Mouse (Mus musculus): ENCODE results near the gene Tpi1.
A peak's percentile ranks its signal among the peaks of the same experiment; 100 is the strongest.
"Not testable (repeated sequence)": the region's sequence is repeated elsewhere in the genome, so short reads cannot be mapped to it uniquely, and the experiment has no call there.

The Tpi1 gene

DNA sequence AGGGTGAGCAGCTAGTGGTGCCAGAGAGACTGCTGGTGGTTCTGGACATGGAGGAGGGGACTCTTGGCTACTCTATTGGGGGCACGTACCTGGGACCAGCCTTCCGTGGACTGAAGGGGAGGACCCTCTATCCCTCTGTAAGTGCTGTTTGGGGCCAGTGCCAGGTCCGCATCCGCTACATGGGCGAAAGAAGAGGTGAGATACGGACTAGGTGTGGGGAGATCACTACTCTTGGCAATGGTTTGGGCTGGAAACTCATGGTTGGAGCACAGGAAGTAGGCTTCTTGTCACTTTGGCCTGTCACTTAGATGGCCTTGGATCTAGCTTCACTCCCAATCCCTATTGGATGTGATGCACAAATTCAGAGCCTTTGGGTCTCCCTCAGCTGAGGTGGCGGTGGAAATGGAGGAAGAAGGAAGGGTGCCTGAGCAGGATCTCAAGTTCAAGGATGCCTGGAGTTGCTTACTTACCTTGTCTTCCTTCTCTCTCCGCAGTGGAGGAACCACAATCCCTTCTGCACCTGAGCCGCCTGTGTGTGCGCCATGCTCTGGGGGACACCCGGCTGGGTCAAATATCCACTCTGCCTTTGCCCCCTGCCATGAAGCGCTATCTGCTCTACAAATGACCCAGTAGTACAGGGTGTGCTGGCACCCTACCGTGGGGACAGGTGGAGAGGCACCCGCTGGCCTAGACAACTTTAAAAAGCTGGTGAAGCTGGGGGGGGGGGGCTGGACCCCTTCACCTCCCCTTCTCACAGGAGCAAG lies 4.1 kb downstream of the Tpi1 start:
- DNase-seq (ENCODE audit: extremely low spot score, low spot score) = no peak

DNA sequence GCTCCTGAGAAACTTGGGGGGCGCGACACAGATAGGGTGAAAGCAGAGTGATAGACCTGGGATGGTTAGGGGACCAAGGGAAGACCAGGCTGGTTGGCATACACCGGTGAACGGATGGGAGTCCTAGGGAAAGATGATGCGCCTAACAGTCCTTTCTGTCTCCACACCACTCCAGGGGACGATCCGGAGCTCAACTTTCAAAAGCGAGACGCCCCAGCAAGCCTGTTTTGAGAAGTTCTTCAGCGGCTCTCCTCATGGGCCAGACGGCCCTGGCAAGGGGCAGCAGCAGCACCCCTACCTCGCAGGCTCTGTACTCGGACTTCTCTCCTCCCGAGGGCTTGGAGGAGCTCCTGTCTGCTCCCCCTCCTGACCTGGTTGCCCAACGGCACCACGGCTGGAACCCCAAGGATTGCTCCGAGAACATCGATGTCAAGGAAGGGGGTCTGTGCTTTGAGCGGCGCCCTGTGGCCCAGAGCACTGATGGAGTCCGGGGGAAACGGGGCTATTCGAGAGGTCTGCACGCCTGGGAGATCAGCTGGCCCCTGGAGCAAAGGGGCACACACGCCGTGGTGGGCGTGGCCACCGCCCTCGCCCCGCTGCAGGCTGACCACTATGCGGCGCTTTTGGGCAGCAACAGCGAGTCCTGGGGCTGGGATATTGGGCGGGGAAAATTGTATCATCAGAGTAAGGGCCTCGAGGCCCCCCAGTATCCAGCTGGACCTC lies 4.9 kb downstream of the Tpi1 start:
- peak; percentile 85 for DNase-seq (ENCODE audit: extremely low spot score, low spot score)

DNA sequence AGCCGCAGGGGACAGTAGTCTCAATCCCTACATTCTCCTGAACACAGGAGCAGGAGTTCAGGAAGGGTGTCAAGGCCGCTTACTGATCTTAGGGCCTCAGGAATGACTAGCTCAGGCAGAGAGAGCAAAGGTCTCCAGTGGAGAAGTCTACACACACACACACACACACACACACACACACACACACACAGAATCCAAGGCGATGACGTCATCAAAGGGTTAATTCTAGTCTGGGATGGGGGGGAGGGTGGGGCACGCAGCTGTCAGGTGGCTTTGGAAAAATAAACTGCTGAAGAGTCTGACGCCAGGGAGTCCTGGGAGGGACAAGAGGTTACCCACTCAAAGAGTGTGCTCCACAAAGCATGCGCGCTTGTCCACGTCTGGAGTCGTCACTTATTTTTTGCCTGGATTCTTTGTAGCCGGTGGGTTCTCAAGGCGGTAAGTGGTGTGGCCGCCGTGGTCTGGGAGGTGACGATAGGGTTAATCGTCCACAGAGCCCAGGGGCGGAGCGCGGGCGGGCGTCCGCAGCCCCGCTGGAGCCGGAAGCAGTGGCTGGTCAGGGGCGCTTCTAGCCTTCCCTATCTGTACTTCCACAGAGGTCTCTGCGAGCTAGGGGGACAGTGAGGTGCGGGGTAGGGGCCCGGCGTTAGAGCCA lies 5.6 kb downstream of the Tpi1 start, which contains the start of gene Spsb2:
Spsb2 (plus strand) TSS at position 304 of the 655 bp plus-strand sequence.
- DNase-seq (ENCODE audit: extremely low spot score, low spot score) = peak; percentile 81

DNA sequence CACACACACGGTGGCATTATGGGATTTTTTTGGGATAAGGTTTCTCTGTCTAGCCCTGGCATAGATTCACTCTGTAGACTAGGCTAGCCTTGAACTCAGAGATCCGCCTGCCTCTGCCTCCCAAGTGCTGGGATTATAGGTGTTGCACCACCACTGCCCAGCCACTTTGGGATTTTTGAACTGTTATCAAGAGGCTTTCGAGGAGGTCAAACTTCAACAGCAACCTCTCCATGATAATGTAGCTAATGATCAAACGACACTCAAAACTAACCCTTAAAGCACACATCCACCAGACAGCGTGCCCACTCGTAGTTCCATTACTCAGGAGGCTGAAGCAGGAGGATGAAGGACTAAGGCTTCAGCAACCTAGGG lies 6.1 kb downstream of the Tpi1 start:
- DNase-seq (ENCODE audit: extremely low spot score, low spot score) = no peak

DNA sequence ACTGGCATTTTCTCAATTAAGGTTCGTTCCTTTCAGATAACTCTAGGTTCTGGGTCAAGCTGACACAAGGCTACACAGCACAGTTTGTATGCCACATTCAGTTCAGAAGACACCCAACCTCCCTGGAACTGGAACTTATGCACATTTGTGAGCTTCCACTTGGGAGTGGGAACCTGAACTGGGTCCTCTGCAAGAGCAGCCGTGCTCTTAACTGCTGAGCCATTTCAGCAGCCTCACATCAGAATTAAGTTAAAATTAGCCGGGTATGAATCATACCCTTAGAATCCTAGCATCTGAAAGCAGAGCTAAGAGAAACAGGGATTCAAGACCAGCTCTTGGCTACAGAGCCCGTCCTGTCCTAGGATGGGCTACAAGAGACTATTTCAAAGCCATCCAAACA lies 6.7 kb downstream of the Tpi1 start:
- no peak for DNase-seq (ENCODE audit: extremely low spot score, low spot score)

DNA sequence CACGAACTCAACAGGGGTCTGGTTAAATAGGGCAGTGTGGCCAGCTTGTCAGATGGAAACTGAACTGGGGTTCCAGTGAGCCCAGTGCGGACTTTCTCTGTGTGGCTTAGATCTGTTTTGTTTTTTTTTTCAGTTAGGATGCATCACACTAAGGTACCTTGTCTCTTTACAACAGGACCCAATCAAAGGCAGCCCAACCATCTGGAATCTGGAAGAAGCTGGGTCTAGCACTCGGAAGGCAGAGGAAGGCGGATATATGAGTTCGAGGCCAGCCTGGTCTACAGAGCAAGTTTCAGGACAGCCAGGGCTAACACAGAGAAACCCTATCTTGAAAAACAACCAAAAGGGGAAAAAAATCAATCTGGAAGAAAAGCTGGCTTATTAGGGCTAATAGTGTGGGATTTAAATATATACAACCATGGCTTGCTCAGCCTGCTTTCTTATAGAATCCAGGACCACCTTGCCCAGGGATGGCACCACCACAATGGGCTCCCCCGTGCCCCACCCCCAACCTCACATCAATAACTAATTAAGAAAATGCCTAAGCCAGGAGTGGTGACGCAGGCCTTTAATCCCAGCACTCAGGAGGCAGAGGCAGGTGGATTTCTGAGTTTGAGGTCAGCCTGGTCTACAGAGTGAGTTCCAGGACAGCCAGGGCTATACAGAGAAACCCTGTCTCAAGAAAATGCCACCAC lies 7.5 kb downstream of the Tpi1 start:
- DNase-seq (ENCODE audit: extremely low spot score, low spot score) = no peak

DNA sequence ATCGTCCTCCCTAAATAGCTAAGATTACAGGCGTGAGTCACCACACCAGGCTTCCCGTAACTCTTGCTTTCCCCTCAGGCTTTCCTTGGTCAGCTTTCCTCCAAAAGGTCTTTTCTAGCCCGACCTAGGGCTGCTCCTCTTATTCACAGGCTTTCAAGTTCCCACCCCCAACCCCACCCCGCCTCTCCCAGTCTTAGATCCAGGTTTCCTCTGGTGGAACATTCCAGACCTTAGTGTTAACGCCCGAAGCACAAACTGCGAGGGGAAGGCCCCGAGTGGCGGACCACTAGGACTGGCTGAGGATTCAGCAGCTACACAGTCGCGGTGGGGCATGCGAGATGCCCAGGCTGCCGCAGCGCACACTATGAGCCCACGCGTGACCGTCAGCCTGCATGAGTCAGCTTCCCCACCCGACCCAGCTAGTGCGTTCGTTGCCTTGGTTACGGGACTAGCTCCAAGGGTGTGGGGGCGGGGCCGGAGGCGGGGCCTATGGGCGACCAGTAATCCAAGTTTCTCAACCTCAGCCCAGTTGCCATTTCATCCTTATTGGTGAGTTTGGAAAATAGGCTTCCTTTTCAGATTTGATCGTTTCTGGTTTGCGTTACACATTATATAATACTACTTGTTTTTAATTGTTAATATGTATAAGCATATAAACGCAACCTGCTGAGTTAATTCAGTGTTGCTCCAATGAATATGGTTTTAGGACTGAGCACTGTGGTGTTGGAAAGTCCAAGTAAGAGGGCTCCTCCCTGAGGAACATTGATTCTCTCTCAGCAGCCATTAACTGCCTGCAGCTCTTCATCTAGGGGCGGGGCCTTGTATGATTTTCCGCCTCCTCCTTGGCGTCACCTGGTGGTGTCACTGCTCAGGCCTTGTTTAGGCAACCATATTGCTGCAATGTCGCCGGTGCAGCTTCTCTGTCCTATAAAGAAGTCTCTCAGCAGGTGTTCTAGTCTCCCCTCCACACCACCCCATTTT lies 8.5 kb downstream of the Tpi1 start:
- DNase-seq (ENCODE audit: extremely low spot score, low spot score) = peak; percentile 91

DNA sequence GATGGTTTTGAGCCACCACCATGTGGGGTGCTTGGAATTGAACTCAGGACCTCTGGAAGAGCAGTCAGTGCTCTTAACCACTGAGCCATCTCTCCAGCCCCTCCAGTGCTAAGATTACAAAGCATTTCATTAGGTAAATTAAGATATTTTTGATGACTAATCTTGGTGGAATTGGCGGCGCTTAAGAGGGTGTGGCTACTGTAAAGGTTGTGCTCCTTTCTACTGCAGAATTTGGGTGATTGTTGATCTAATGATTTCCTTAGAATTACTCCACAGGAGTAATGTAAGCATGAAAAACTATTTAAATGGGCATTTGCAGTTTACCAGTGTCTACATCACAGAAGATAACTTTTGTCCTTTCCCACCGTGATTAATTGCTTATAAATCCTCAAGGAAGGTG lies 9.8 kb downstream of the Tpi1 start:
- no peak for DNase-seq (ENCODE audit: extremely low spot score, low spot score)

DNA sequence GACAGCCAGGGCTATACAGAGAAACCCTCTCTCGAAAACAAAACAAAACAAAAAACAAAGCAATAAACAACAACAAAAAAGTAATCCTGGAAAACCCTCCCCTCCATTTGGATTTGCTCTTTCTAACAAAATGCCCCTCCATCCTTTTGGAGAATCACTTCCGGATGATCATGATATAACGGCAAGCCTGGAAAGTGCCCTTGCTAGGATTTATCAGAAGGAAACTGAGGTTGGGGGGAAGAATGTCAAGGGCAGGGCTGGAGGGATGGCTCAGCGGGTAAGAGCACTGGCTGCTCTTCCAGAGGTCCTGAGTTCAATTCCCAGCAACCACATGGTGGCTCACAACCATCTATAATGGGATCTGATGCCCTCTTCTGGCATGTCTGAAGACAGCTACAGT lies 10.4 kb downstream of the Tpi1 start:
- DNase-seq (ENCODE audit: extremely low spot score, low spot score) = not testable (repeated sequence)

DNA sequence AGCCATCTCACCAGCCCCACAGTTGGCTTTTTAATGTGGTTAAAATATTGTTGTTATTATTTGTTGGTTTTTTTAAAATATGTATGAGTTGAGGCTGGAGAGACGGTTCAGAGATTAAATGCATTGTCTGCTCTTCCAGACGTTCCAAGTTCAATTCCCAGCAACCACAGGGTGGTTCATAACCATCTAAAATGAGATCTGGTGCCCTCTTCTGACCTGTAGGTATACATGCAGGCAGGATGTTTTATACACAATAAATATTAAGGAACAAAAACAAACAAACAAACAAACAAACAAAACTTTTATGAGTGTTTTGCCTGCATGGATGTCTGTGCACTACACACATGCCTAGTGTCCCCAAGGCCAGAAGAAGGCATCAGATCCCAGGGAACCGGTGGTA lies 11.0 kb downstream of the Tpi1 start:
- no peak for DNase-seq (ENCODE audit: extremely low spot score, low spot score)

DNA sequence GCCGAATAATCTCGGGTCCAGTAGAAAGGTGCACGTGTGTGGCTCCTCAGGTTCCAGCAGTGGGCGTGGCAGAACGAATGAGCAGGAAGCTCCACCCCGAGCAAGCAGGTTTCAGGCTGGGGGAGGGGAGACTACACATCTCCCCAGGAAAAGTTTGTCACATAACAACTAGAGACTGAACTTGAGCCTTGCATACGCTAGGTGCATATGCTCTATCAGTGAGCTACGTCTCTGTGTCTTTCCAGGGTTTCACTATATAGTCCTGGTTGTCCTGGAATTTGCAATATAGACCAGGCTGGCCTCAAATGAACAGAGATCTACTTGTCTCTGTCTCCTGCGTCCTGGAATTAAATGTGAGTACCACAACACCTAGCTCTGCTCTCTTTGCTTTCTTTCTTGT lies 11.7 kb downstream of the Tpi1 start:
- DNase-seq (ENCODE audit: extremely low spot score, low spot score) = not testable (repeated sequence)

DNA sequence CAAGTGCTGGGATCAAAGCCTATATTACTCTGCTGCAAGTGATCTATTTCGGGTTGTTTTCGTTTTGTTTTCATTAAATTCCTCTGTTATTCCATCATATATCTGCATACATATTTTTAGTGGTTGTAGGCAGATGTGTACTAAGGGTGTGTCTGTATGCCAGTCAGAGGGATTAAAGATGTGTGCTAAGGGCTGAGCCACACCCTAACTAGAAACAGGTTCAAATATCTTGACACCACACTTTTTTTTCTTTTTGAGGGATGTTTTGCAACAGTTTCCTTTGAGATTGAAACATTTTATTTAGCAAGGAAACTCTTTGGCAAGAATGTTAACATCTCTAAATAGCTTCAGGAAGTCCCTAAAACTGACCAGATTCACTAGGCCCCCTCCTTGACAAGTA lies 17.9 kb downstream of the Tpi1 start:
- DNase-seq (ENCODE audit: extremely low spot score, low spot score) = no peak

DNA sequence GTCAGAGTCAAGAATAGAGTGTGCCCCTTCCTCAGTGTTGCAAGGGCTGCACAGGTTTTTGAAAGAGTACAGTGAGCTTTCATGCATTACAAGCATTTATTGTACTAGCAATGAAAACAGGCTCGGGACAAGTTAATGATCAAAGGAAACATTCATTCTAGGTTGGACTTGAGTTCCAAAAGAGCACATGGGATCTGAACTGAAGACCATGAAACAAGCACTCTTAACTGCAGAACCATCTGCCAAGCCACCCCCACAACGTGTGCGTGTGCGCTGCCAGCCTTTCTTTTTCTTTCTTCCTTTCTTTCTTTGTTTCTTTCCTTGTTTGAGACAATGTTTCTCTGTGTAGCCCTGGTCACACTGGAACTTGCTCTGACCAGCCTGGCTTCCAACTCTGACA lies 18.3 kb downstream of the Tpi1 start:
- DNase-seq (ENCODE audit: extremely low spot score, low spot score) = no peak

DNA sequence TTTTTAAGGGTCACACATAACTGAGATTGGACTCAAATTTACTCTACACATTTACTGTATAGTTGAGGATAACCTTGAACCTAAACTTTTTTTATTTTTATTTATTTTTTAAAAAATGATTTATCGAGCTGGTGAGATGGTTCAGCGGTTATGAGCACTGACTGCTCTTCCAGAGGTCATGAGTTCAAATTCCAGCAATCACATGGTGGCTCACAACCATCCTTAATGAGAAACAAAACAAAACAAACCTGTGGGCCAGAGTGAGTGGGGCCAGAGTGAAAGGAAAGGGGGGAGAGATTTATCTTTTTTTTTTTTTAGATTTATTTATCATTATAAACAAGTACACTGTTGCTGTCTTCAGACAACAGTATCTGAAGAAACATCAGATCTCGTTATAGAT lies 22.2 kb downstream of the Tpi1 start:
- DNase-seq (ENCODE audit: extremely low spot score, low spot score) = no peak

DNA sequence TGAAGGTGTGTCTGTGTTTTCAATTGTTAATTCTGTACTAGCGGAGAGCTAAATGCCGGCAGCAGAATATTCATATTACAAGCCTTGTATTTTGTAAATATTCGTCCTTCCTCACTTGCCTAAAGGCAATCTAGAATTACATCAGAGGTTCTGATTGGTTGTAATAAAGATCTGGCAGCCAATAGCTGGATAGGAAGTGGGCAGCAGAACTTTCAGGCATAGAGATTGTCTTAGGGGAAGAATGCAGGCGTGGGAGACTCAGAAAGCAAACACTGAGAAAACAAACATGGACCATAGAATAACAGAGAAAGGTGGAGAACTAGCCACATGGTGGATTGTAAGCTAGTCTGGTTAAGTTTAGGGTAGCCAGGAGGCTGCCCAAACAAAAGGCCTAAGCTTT lies 24.0 kb downstream of the Tpi1 start:
- no peak for DNase-seq (ENCODE audit: extremely low spot score, low spot score)

DNA sequence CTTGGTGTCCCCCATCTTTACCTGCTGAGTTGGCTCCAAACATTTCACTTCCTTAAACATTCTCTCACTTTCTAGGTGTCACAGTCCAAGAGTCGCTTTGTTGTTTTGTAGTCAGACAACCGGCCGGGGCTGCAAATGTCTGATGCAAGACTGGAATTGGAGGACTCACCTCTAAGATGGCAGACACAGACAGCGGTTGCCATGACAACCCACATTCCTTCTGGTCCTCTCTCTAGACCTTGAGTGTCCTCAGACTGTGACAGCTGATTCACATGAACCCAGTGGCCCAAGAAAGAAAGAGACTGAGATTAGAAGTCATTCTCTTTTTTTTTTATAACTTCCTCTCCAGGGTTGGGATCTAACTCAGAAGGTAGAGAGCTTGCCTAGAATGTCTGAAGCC lies 24.6 kb downstream of the Tpi1 start:
- DNase-seq (ENCODE audit: extremely low spot score, low spot score) = no peak

DNA sequence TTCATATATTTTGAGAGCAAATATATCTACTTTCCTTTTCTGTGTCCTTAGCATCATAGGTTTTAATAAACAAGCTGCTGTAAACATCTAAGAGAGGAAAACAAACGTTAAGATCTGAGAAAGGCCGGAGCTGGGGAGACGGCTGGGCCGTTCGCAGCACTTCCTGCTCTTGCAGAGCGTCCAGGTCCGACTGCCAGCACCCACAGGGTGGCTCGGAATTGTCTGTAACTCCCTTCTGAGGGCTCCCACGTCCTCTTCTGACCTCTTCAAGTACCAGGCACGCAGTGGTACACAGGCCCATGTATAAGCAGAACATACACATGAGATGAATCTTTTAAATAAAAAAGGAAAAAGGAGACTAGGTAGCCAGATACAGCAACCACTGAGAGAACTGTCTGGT lies 26.4 kb downstream of the Tpi1 start:
- DNase-seq (ENCODE audit: extremely low spot score, low spot score) = no peak

DNA sequence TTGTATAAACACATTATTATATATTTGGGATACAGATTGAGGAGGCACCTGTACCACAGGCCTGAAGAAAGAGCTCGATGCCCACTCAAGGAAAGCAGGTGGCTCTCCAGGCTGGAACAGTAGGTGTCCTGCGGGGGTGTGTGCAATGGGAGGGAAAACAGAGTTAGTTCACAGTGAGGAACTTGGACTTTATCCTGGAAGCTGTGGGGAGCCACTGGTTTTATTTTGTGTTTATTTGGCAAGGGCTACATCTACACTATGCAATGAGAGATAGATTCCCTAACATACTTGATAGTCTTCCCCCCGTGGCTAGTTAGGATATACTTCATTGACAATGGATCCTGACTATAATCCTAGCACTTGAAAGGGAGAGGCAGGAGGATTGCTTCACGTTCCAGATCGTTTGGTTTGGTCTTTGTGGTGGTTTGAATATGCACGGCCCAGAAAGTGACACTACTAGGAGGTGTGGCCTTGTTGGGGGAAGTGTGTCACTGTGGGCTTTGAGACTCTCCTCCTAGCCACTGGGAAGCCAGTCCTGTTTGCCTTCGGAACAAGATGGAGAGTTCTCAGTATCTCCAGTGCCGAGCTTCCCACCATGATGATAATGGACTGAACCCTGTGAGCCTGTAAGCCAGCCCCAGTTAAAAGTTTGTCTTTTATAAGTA lies 27.2 kb downstream of the Tpi1 start:
- DNase-seq (ENCODE audit: extremely low spot score, low spot score) = no peak

DNA sequence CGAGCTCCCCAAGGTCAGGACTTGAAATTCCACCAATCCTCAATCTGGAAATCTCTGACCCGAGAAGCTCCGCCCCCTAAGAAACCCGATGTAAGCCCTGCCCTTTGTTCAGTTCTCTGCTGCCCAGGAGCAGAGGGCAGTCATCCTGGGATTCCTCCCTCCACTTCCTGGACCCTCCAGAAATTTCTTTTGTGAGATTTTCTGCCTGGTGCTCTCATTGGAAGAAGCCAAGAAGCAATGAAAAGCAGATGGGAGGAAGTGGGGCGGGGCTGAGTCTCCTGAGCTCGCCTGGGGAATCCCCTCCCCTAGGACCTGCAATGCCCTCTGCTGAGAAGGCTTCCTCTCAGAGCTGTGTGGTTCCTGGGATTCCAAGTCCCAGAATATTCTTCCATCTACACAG lies 31.7 kb downstream of the Tpi1 start:
- DNase-seq (ENCODE audit: extremely low spot score, low spot score) = peak; percentile 39

DNA sequence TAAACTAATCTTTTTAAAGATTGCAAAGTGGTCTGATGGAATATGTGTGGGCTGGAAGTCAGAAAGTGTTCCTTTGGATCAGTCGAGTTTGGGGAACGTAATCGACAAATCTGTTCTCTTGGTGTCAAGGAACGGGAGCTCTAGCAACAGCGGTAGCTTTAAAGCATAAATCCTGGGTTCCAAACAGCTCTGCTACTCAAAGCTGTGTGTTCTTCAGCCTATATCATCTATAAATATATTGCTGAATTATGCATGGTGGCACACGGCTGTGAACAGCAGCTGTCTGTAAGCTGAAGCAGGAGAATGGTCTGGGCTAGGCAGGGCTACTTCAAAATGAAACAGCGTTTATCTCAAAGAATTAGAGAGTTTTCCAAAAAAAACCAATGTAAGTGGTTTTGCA lies 33.2 kb downstream of the Tpi1 start:
- no peak for DNase-seq (ENCODE audit: extremely low spot score, low spot score)

Data from neural tube, embryonic 10.5 days (tissue).